Mouse (Mus musculus) heart, postnatal 25 days (tissue): ENCODE measurements around the gene Vamp1. TPM values are rescaled to one million over a fixed set of nuclear protein-coding genes. Genes with fewer than 3 reads are reported as not detected.
A peak's percentile ranks its signal among the peaks of the same experiment; 100 is the strongest.

Experiments
- DNase-seq: peaks from one replicate; pipeline ENCODE4 v3.0.0; 2022; ENCODE audit warnings: low spot score
- intact Hi-C: fragments of 180-260 bp; cut with DNase I; formaldehyde crosslinking; loops from one replicate; pipeline ENCODE4 v1.15.1; 2025
- total RNA-seq, 2 experiments: library from RNA; stranded (reverse); gene quantifications; 2 replicates each; pipeline ENCODE4 v1.2.3; 2021

Gene Vamp1
- total RNA-seq, 2 experiments from 2014 or later = 6.2 to 6.3 TPM

DNA sequence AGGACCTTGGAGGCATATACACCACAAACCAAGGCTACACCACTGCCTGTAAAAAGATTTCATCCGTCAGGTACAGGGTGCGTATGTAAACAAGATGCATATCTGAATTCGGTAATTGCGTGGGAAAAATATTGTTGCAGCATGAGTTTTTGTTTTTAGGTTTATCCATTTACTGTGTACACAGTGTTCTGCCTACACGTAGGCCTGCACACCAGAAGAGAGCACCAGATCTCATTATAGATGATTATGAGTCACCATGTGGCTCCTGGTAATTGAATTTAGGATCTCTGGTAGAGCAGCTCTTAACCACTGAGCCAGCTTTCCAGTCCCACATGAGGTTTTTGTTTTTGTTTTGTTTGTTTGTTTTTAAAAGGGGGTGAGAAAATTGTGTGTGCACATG lies 18.2 kb upstream of the Vamp1 start:
- intact Hi-C loops = no loop called here
- no peak for DNase-seq

DNA sequence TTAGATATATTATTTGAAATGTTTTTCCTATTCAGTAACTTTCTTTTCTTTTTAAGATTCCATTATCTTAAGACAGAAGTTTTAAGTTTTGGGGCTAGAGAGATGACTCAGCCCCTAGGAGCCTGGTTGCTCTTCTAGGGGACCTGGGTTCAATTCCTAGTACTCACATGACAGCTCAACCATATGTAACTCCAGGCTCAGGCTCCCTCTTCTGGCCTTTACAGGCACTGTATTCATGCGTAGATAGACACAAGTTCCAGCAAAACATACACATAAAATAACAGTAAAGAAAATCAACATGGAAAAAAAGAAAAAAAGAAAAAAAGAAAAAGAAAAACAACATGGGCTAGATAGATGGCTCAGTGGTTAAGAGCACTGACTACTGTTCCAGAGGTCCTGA lies 4.9 kb upstream of the Vamp1 start:
- no peak for DNase-seq
- intact Hi-C loops = loop anchor here (5.0 kb wide), 1 partner anchor 48 kb away; no protein-coding TSS in a partner anchor

GRCm38 (mm10) chr6:125212621-125213020 lies 2.7 kb upstream of the Vamp1 start:
- intact Hi-C loops = loop anchor here (5.0 kb wide), 1 partner anchor 50 kb away; no protein-coding TSS in a partner anchor
- DNase-seq = no peak

DNA sequence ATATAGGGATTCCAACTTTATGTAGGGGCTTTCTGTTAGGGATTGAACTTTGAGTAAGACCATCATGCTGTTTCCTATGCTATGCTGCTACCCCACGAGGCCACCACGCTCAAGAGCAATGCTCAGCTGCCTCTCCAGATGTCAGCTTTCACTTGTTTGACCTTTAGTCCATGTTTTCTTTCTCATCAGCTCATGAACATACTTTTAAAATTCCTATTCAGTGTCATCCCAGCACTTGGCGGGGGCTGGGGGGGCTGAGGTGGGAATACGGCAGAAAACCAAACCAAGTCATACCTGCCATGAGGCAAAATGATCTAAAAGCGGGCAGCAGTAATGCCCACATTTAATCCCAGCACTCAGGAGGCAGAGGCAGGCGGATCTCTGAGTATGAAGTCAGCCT lies 2.2 kb upstream of the Vamp1 start:
- no peak for DNase-seq
- intact Hi-C loops = loop anchor here (5.0 kb wide), 1 partner anchor 51 kb away; no protein-coding TSS in a partner anchor

DNA sequence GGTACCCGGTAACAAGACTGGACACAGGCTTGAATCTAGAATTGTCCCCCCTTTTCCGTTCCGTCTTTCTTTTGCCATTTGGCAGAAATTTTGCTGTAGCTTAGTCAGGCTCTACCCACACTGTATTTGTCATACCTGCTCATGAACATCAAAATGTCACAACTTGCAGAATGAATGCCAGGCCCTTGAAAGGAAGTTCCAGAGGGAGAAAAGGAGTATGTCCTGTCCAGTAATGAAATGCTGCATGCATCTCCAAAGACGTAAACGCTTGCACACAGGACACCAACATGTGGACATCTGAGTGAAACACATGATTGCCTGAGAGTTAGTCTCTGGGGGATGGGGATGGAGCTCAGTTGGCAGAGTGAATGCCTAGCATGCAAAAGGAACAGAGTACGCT lies 1.6 kb upstream of the Vamp1 start:
- no peak for DNase-seq
- intact Hi-C loops = loop anchor here (2.0 to 5.0 kb wide), 2 partner anchors 21 to 51 kb away; no protein-coding TSS in a partner anchor

GRCm38 (mm10) chr6:125216898-125217297 lies 1.5 kb downstream of the Vamp1 start:
- intact Hi-C loops = loop anchor here (5.0 kb wide), 1 partner anchor 150 kb away; no protein-coding TSS in a partner anchor
- DNase-seq = no peak

GRCm38 (mm10) chr6:125217899-125218298 lies 2.5 kb downstream of the Vamp1 start:
- no peak for DNase-seq
- intact Hi-C loops = loop anchor here (5.0 kb wide), 1 partner anchor 149 kb away; no protein-coding TSS in a partner anchor

GRCm38 (mm10) chr6:125218963-125219362 lies 3.6 kb downstream of the Vamp1 start:
- intact Hi-C loops = loop anchor here (1.0 to 5.0 kb wide), 2 partner anchors 51 to 148 kb away; no protein-coding TSS in a partner anchor
- no peak for DNase-seq

GRCm38 (mm10) chr6:125221115-125221745 lies 5.9 kb downstream of the Vamp1 start:
- intact Hi-C loops = no loop called here
- DNase-seq = no peak

DNA sequence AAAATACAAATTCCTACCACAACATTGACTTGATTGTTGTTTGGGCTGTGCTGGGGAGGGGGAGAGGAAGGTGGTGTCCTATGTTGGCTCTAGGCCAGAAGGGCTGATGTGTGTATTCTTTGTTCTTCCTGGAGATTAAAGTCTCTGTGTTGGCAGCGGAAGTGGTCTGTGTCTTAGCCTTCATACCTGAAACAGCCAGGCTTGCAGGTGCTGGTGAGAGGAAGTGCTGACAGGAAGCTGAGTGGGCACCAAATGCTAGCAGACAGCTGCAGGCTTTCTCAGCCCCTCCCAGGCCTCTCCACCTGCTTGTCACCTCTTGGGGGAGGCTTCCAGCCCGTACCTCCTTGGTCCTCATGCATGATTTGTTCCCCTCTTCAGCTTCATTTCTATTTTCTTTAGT lies 6.8 kb downstream of the Vamp1 start:
- no peak for DNase-seq

GRCm38 (mm10) chr6:125222577-125222976 lies 7.2 kb downstream of the Vamp1 start:
- DNase-seq = no peak
- intact Hi-C loops = loop anchor here (2.0 kb wide), 1 partner anchor 42 kb away; no protein-coding TSS in a partner anchor

More for the DNA sequence above, 6.8 kb downstream of the Vamp1 start:
- intact Hi-C loops = loop anchor here (2.0 kb wide), 1 partner anchor 43 kb away; no protein-coding TSS in a partner anchor

DNA sequence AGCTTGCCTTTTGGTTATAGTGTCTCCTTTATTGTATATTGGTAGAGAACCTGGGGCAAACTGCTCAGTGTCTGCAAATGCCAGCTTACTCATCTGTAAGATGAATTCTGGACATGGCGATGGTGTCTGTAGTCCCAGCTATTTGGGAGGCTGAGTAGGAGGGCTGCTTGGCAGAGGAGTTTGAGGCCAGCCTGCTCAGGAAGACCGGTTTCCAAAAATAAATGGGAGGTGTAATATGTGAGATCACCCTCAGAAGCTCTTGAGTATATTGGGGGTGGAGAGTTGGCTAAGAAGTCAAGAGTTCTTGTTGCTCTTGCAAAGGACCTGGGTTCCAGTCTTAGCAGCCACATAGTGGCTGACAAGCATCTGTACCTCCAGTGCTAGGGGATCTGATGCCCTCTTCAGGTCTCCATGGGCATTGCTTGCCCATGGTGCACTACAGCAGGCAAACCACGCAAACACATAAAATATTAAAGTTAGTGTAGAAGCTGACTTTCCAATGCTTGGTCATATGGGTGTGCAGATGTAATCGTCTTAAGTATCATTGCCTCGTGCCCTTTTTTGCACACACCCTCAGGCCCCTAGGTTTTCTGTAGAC lies 10.3 kb downstream of the Vamp1 start:
- intact Hi-C loops = no loop called here
- DNase-seq = no peak

GRCm38 (mm10) chr6:125230571-125230970 lies 15.2 kb downstream of the Vamp1 start:
- no peak for DNase-seq
- intact Hi-C loops = no loop called here

- intact Hi-C loops = no loop called here
- DNase-seq = peak; percentile 47
Observed at GRCm38 (mm10) chr6:125231117-125232044, 16.0 kb downstream of the Vamp1 start, which contains the start of gene Tapbpl. Gene Tapbpl (minus strand): TSS chr6:125231860.

DNA sequence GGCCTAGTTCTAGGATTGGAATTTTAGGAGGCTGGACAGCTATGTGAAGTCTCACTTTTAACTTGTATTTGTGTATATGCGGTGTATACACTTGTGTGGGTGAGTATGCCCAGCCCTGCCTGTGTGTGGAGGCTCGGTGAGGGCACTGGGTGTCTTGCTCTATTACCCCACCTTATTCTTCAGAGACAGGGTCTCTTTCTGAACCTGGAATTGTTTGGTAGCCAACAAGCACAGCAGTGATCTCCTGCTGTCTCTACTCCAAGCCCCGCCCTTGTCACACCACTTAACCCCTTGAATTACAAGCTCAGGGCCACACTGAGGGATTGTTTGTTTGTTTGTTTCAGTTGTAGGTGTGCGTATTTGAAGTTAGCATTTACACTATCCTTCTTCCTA lies 16.7 kb downstream of the Vamp1 start:
- intact Hi-C loops = no loop called here
- DNase-seq = no peak

DNA sequence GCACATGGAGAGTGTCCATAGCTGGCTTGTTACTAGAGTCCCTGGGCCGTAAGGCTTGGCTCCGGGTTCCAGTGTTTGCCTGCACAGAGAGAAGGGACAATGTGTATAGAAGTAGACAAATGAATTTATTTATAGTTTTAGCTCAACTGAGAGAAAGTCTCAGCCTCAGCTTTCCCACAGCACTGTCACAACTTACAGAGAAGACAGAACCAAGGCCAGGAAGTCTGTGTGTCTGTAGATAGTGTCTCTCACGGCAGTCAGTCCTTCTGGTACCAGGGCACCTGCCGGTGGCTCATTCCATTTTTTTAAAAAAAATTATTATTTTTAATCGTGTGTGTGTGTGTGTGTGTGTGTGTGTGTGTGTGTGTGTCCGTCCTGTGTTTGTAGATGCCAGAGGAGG lies 17.2 kb downstream of the Vamp1 start:
- intact Hi-C loops = no loop called here
- DNase-seq = no peak

- no peak for DNase-seq
- intact Hi-C loops = no loop called here
Observed at GRCm38 (mm10) chr6:125233816-125234519, 18.6 kb downstream of the Vamp1 start.

- no peak for DNase-seq
- intact Hi-C loops = no loop called here
Observed at GRCm38 (mm10) chr6:125234520-125234828, 19.1 kb downstream of the Vamp1 start.

GRCm38 (mm10) chr6:125236341-125236740 lies 21.0 kb downstream of the Vamp1 start:
- intact Hi-C loops = no loop called here
- no peak for DNase-seq

- intact Hi-C loops = no loop called here
- no peak for DNase-seq
Observed at GRCm38 (mm10) chr6:125236782-125237181, 21.4 kb downstream of the Vamp1 start, which contains the start of gene Cd27. Gene Cd27 (minus strand): TSS chr6:125237010.
